Mouse (Mus musculus): ENCODE measurements around the gene Bloc1s6.

DNA sequence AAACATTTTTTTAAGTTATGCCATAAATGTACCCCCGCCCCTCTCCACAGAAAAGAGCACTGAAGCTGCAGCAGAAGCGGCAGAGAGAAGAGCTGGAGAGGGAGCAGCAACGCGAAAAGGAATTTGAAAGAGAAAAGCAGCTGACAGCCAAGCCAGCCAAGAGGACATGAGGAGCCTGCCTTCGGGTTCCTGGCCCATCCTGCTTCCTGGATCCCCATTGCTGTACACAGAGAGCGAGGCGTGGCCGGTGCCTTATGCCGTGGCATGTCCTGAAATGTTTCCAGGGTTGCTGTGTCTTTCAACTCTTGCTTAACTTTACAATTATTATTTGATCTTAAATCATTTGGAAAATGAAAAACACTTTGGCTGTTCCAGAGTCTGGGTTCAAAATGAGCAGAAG lies 8.2 kb downstream of the Bloc1s6 start:
- TF ChIP-seq CTCF (IDR thresholded peaks at IDR 0.05) (no peak), EP300 (IDR thresholded peaks at IDR 0.05) (no peak)
